Mouse (Mus musculus) C2C12 (cell line): Measurements from ENCODE around the gene Vmn1r11. TPM values are rescaled to one million over a fixed set of nuclear protein-coding genes. Genes with fewer than 3 reads are reported as not detected.

Source experiments
- H3K27me3 ChIP-seq: one replicate; pipeline ENCODE4 v1.6.1; 2011; ENCODE audit not compliant: control insufficient read depth, insufficient read depth, insufficient read length
- H3K36me3 ChIP-seq: one replicate; pipeline ENCODE4 v1.6.1; 2011; ENCODE audit not compliant: control insufficient read depth, insufficient read depth
- H3K4me3 ChIP-seq: one replicate; pipeline ENCODE4 v1.5.1; 2011; ENCODE audit warnings: mild to moderate bottlenecking, control low read depth; ENCODE audit not compliant: poor library complexity, insufficient read depth, severe bottlenecking
- H3K79me2 ChIP-seq: one replicate; pipeline ENCODE4 v1.6.1; 2011; ENCODE audit not compliant: control insufficient read depth, insufficient read depth
- H3K79me3 ChIP-seq: one replicate; pipeline ENCODE4 v1.6.1; 2011; ENCODE audit warnings: low read depth, control low read depth
- H3ac ChIP-seq: one replicate; pipeline ENCODE3; 2011; ENCODE audit warnings: low read depth; ENCODE audit not compliant: control insufficient read depth, insufficient read length
- CEBPB ChIP-seq: IDR thresholded peaks from one replicate; pipeline ENCODE4 v1.6.1; 2011; ENCODE audit warnings: low read depth, mild to moderate bottlenecking, control low read depth, moderate library complexity
- CTCF ChIP-seq: IDR thresholded peaks from one replicate; pipeline ENCODE4 v1.5.1; 2011; ENCODE audit not compliant: control insufficient read depth, insufficient read depth, insufficient read length
- FOSL1 ChIP-seq: IDR thresholded peaks from one replicate; pipeline ENCODE4 v1.8.0; 2011; ENCODE audit warnings: mild to moderate bottlenecking, low read length; ENCODE audit not compliant: poor library complexity, insufficient read depth, severe bottlenecking
- MAX ChIP-seq: IDR thresholded peaks from one replicate; pipeline ENCODE4 v1.6.1; 2011; ENCODE audit warnings: mild to moderate bottlenecking, control low read depth
- MYOD1 ChIP-seq: IDR thresholded peaks from one replicate; pipeline ENCODE4 v1.6.1; 2011; ENCODE audit warnings: low read depth; ENCODE audit not compliant: control insufficient read depth, insufficient read length
- MYOG ChIP-seq: IDR thresholded peaks from one replicate; pipeline ENCODE4 v1.6.1; 2011; ENCODE audit not compliant: control insufficient read depth, insufficient read length; ENCODE audit errors: extremely low read depth
- USF1 ChIP-seq: IDR thresholded peaks from one replicate; pipeline ENCODE4 v1.6.1; 2011; ENCODE audit warnings: low read depth, mild to moderate bottlenecking, control low read depth, moderate library complexity
- long read RNA-seq, 2 experiments: library from polyadenylated mRNA; unstranded; transcript quantifications; one replicate each; pipeline ENCODE4 v2.0.0; 2019 to 2020
- polyA plus RNA-seq: library from polyadenylated mRNA; unstranded; fragments of >200 nt; fragmentation: generic; extraction: Trizol; gene quantifications from one replicate; pipeline ENCODE4 v1.2.1, GENCODE M21; 2012; ENCODE audit warnings: missing spikeins

The Vmn1r11 gene
- not detected for polyA plus RNA-seq
- long read RNA-seq, experiment 1 = 0 reads
- long read RNA-seq, experiment 2 = 0 reads

DNA sequence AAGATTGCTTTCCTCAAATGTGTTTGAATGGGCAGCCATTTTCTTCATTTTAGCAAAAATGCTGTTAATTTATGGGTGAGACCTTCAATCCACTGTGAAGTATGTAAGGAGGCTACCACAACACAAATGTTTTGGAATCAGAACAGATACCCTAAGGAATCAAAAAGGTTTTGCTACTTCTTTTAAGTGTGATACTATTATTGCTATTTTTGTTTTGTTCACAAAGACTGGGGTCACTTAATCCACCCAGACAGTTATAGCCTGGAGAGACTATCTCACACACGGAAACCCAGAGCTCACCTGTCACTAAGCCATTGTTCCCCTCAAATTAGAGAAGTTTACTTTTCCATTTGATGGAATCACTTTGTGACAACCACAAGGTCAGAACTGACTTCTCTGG is at the start of gene Vmn1r11:
Gene Vmn1r11, plus strand, starts transcription at position 301 of the 400 bp plus-strand sequence.
- Histone ChIP-seq H3K79me2 (no peaks in the 10 kb centered on the region), H3K27me3 (no peaks in the 10 kb centered on the region), H3K36me3 (no peaks in the 10 kb centered on the region), H3K4me3 (no peak within 1 kb of the TSS), H3ac (no peak within 1 kb of the TSS), H3K79me3 (no peaks in the 10 kb centered on the region)
- TF ChIP-seq MYOG (no peak), FOSL1 (no peak), CEBPB (no peak), MYOD1 (no peak), MAX (no peak), CTCF (no peak), USF1 (no peak)

DNA sequence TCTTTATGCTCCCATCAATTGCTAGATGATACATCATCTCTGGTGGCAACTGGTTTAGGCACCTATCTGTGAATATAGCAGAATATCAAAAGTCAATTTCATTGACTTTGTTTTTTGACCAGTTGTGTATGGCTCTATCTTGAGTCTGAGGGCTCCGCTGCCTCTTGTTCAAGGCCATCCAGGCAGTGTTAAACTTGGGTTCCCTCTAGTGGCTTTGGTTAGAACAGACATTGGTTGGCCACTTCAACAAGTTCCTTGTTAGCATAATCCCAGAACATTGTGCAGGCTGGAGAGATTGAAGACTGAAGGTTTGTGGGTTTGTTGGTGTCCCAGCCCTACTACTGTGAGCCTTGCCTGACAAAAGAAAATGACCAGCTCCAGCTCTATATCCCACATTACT is 26.9 kb upstream of the Vmn1r11 start:
- H3K79me3 ChIP-seq = no peaks in the 10 kb centered on the region
- H3K79me2 ChIP-seq = no peaks in the 10 kb centered on the region
- no peaks in the 10 kb centered on the region for H3K27me3 ChIP-seq
- H3K36me3 ChIP-seq = no peaks in the 10 kb centered on the region
- H3K4me3 ChIP-seq = no peak overlapping the region
- TF ChIP-seq CTCF = no peak
- no peak for TF ChIP-seq MAX
- TF ChIP-seq MYOG = no peak
- TF ChIP-seq USF1 = no peak
- TF ChIP-seq FOSL1 = no peak
- TF ChIP-seq CEBPB = no peak
- TF ChIP-seq MYOD1 = no peak
- no peak overlapping the region for H3ac ChIP-seq

DNA sequence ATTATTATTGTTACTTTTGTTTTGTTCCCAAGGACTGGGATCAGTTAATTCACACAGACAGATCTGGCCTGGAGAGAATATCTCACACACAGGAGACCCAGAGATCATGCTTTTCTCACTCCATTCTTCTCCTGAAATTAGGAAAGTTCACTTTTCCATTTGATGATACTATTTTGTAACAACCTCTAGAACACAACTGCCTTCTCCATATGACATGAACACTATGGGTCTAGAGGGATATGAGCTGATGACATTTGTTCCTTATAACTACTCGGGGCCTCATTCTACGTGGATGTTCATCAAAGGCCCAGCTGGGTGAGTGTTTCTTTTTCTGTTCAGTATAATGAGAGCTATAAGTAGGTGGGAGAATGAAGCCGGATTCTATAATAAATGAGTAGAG is 24.1 kb upstream of the Vmn1r11 start, which contains the start of gene Vmn1r10:
Gene Vmn1r10, plus strand, starts transcription at position 301 of the 400 bp plus-strand sequence.
- Histone ChIP-seq H3K36me3 (no peaks in the 10 kb centered on the region), H3K79me2 (no peaks in the 10 kb centered on the region), H3K27me3 (no peaks in the 10 kb centered on the region), H3K4me3 (no peak within 1 kb of the TSS), H3K79me3 (no peaks in the 10 kb centered on the region), H3ac (no peak within 1 kb of the TSS)
- TF ChIP-seq MAX = no peak

DNA sequence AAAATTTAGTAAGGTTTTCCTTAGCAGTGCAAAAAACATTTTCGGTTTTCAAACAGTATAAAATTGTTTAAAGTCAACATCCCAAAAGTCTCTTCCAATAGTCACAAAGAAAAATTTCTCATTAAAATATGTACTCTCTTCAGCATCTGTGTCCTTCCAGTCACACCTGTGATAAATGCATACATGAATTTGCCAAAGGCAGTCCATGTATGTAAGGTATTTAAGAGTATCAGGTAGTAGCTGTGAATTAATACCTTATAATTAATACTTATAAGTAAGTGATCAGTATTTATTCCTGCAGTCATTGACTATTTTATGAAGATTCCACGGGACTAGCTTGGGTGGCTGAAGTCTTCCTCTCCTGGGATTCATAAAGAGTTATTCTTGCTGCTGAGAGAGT is 23.4 kb downstream of the Vmn1r11 start, which contains the start of gene Vmn1r12:
Gene Vmn1r12, plus strand, starts transcription at position 301 of the 400 bp plus-strand sequence.
- no peaks in the 10 kb centered on the region for H3K79me3 ChIP-seq
- H3K4me3 ChIP-seq = no peak within 1 kb of the TSS
- no peaks in the 10 kb centered on the region for H3K79me2 ChIP-seq
- H3ac ChIP-seq = no peak within 1 kb of the TSS
- H3K27me3 ChIP-seq = no peaks in the 10 kb centered on the region
- no peaks in the 10 kb centered on the region for H3K36me3 ChIP-seq
- TF ChIP-seq MAX = no peak

Other genes starting within 250 kb of the Vmn1r11 start
- 11.8 TPM for gene Nt5c3, start 209.5 kb upstream of the Vmn1r11 start, polyA plus RNA-seq
- 0.04 TPM for gene Vmn1r4, start 209.4 kb upstream of the Vmn1r11 start, polyA plus RNA-seq
- gene Vmn1r5, start 163.2 kb upstream of the Vmn1r11 start, polyA plus RNA-seq = not detected
- not detected for gene Vmn1r6, start 136.2 kb upstream of the Vmn1r11 start, polyA plus RNA-seq
- gene Vmn1r7, start 108.1 kb upstream of the Vmn1r11 start, polyA plus RNA-seq = not detected
- not detected for gene Vmn1r8, start 101.2 kb upstream of the Vmn1r11 start, polyA plus RNA-seq
- not detected for gene Vmn1r9, start 66.7 kb upstream of the Vmn1r11 start, polyA plus RNA-seq
- not detected for gene Vmn1r10, start 24.0 kb upstream of the Vmn1r11 start, polyA plus RNA-seq
- not detected for gene Vmn1r12, start 23.5 kb downstream of the Vmn1r11 start, polyA plus RNA-seq
- not detected for gene Vmn1r13, start 69.8 kb downstream of the Vmn1r11 start, polyA plus RNA-seq
- not detected for gene Vmn1r14, start 98.2 kb downstream of the Vmn1r11 start, polyA plus RNA-seq
- not detected for gene Vmn1r15, start 124.5 kb downstream of the Vmn1r11 start, polyA plus RNA-seq
- gene Vmn1r16, start 196.0 kb downstream of the Vmn1r11 start, polyA plus RNA-seq = not detected
- not detected for gene Vmn1r17, start 230.3 kb downstream of the Vmn1r11 start, polyA plus RNA-seq